Mouse (Mus musculus) T-helper 2 cell (primary cell): ENCODE results near the gene Nedd4.

Source experiments
- in situ Hi-C: fragments of 300-600 bp; cut with MboI, MseI; formaldehyde crosslinking; loops from one replicate; pipeline ENCODE4 v1.15.1; 2025; ENCODE audit warnings: high pct_unique_total_duplicates

The Nedd4 gene

GRCm38 (mm10) chr9:72678771-72679170, 16.6 kb downstream of the Nedd4 start:
- in situ Hi-C loops, result no loop called here

GRCm38 (mm10) chr9:72681652-72682228, 19.6 kb downstream of the Nedd4 start:
- in situ Hi-C loops, result no loop called here

GRCm38 (mm10) chr9:72683268-72683667, 21.1 kb downstream of the Nedd4 start:
- in situ Hi-C loops, result no loop called here

GRCm38 (mm10) chr9:72685231-72685630, 23.1 kb downstream of the Nedd4 start:
- in situ Hi-C loops, result no loop called here

GRCm38 (mm10) chr9:72686506-72686905, 24.4 kb downstream of the Nedd4 start:
- in situ Hi-C loops, result no loop called here

GRCm38 (mm10) chr9:72689522-72689921, 27.4 kb downstream of the Nedd4 start:
- in situ Hi-C loops, result no loop called here

- in situ Hi-C loops, result no loop called here
Measured at GRCm38 (mm10) chr9:72690811-72691210, 28.7 kb downstream of the Nedd4 start.

- in situ Hi-C loops, result no loop called here
Measured at GRCm38 (mm10) chr9:72691942-72692341, 29.8 kb downstream of the Nedd4 start.

GRCm38 (mm10) chr9:72693081-72693696, 31.0 kb downstream of the Nedd4 start:
- in situ Hi-C loops, result no loop called here

GRCm38 (mm10) chr9:72693861-72694260, 31.7 kb downstream of the Nedd4 start:
- in situ Hi-C loops, result no loop called here

GRCm38 (mm10) chr9:72696508-72696907, 34.4 kb downstream of the Nedd4 start:
- in situ Hi-C loops, result no loop called here

- in situ Hi-C loops, result no loop called here
Measured at GRCm38 (mm10) chr9:72697779-72698178, 35.6 kb downstream of the Nedd4 start.

- in situ Hi-C loops, result no loop called here
Measured at GRCm38 (mm10) chr9:72699702-72700101, 37.6 kb downstream of the Nedd4 start.

- in situ Hi-C loops, result no loop called here
Measured at GRCm38 (mm10) chr9:72701441-72701840, 39.3 kb downstream of the Nedd4 start.

- in situ Hi-C loops, result no loop called here
Measured at GRCm38 (mm10) chr9:72702075-72702474, 39.9 kb downstream of the Nedd4 start.

- in situ Hi-C loops, result no loop called here
Measured at GRCm38 (mm10) chr9:72703142-72703541, 41.0 kb downstream of the Nedd4 start.

- in situ Hi-C loops, result no loop called here
Measured at GRCm38 (mm10) chr9:72703754-72704153, 41.6 kb downstream of the Nedd4 start.

- in situ Hi-C loops, result no loop called here
Measured at GRCm38 (mm10) chr9:72705270-72705669, 43.1 kb downstream of the Nedd4 start.

- in situ Hi-C loops, result no loop called here
Measured at GRCm38 (mm10) chr9:72707999-72708398, 45.9 kb downstream of the Nedd4 start.

GRCm38 (mm10) chr9:72708690-72709089, 46.5 kb downstream of the Nedd4 start:
- in situ Hi-C loops, result no loop called here

- in situ Hi-C loops, result no loop called here
Measured at GRCm38 (mm10) chr9:72710060-72710459, 47.9 kb downstream of the Nedd4 start.

GRCm38 (mm10) chr9:72714945-72715344, 52.8 kb downstream of the Nedd4 start:
- in situ Hi-C loops, result loop anchor here (5.0 kb wide), 1 partner anchor 1088 kb away; no protein-coding TSS in a partner anchor

GRCm38 (mm10) chr9:72716200-72716599, 54.1 kb downstream of the Nedd4 start:
- in situ Hi-C loops, result loop anchor here (5.0 kb wide), 1 partner anchor 1089 kb away; no protein-coding TSS in a partner anchor
